Mouse (Mus musculus) limb, embryonic 13.5 days (tissue): ENCODE results near the gene Elovl1. TPM values are rescaled to one million over a fixed set of nuclear protein-coding genes. Genes with fewer than 3 reads are reported as not detected.

Experiments used
- ATAC-seq: fragments of 200-750 bp; cut with Nextera tagmentation; 2 replicates; pipeline ENCODE4 v1.8.0; 2017; ENCODE audit warnings: low read depth, moderate number of reproducible peaks, moderate TSS enrichment; ENCODE audit not compliant: low FRiP score
- H3K27ac ChIP-seq: fragments of 300-500 bp; sonication (generic); 2 replicates; pipeline ENCODE4 v1.5.1; 2015; ENCODE audit warnings: inconsistent platforms, mild to moderate bottlenecking, moderate library complexity
- H3K27me3 ChIP-seq: fragments of 300-500 bp; sonication (generic); 2 replicates; pipeline ENCODE4 v1.6.1; 2015; ENCODE audit warnings: mild to moderate bottlenecking, inconsistent platforms
- H3K36me3 ChIP-seq: fragments of 300-500 bp; sonication (generic); 2 replicates; pipeline ENCODE4 v1.6.1; 2015; ENCODE audit warnings: inconsistent platforms, mild to moderate bottlenecking, moderate library complexity
- H3K4me1 ChIP-seq: fragments of 300-500 bp; sonication (generic); 2 replicates; pipeline ENCODE4 v1.6.1; 2015; ENCODE audit warnings: inconsistent platforms
- H3K4me2 ChIP-seq: fragments of 300-500 bp; sonication (generic); replicated peaks from 2 replicates; pipeline ENCODE4 v1.6.1; 2015; ENCODE audit warnings: inconsistent platforms, mild to moderate bottlenecking, moderate library complexity
- H3K4me3 ChIP-seq: fragments of 300-500 bp; sonication (generic); 2 replicates; pipeline ENCODE4 v1.5.1; 2015; ENCODE audit warnings: moderate library complexity, mild to moderate bottlenecking, inconsistent platforms
- H3K9ac ChIP-seq: fragments of 300-500 bp; sonication (generic); 2 replicates; pipeline ENCODE4 v1.6.1; 2015; ENCODE audit warnings: mild to moderate bottlenecking, inconsistent platforms
- H3K9me3 ChIP-seq: fragments of 300-500 bp; sonication (generic); 2 replicates; pipeline ENCODE4 v1.6.1; 2016; ENCODE audit warnings: inconsistent platforms
- WGBS: fragments of 180-500 bp; shearing (Covaris S2); methylation state at CpG from one replicate; pipeline ENCODE4 v1.1.7; 2015; 5-methylcytosine and 5-hydroxymethylcytosine counted together
- polyA plus RNA-seq: library from polyadenylated mRNA; unstranded; fragments of >200 nt; fragmentation: Nextera tagmentation; extraction: Ambion mirVana; gene quantifications from 2 replicates; pipeline ENCODE4 v1.2.1, GENCODE M21; 2015

Gene Elovl1
- polyA plus RNA-seq, 1 experiment from 2014 or later = 66.3 TPM

DNA sequence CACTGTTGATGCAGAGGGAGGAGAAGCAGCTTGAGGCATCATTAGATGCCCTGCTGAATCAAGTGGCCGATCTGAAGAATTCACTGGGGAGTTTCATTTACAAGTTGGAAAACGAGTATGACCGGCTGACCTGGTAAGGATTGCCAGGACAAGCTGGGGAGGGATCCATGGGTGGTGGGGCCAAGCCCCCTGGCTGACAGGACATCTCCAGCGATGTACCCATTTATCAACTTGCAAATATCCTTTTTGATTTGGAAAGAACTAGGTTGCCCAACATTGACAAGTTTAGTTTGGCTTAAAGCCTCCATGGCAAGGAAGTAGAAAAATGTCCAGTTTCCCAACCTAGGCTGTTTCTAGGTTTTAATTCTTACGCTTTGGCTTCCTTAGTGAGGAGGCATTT, 17.0 kb upstream of the Elovl1 start:
- Histone ChIP-seq H3K9me3 (no peaks in the 10 kb centered on the region), H3K9ac (no peak overlapping the region), H3K27ac (no peak overlapping the region), H3K36me3 (peaks cover 51% of the 10 kb centered on the region), H3K4me1 (peaks cover 16% of the 10 kb centered on the region), H3K27me3 (no peaks in the 10 kb centered on the region), H3K4me3 (no peak overlapping the region), H3K4me2 (no peak overlapping the region)
- 93% methylated on average over 5 of the region's 5 CpGs for WGBS
- no peak for ATAC-seq

DNA sequence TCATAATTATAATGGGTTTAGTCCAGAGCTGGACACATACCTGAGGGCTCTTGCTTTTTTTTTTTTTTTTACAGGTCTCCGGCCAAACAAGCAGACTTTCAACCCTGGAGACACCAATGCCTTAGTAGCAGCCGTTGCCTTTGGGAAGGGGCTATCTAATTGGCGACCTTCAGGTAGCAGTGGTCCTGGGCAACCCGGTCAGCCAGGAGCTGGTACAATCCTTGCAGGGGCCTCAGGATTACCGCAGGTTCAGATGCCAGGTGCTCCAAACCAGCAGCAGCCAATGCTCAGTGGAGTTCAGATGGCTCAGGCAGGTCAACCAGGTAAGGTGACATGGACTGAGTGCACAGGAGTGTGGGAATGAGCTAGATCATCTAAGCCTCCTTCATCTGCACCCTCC, 14.3 kb upstream of the Elovl1 start:
- no peak overlapping the region for H3K4me3 ChIP-seq
- H3K9ac ChIP-seq = no peak overlapping the region
- H3K27ac ChIP-seq = no peak overlapping the region
- no peaks in the 10 kb centered on the region for H3K27me3 ChIP-seq
- 97% methylated on average over 5 of the region's 5 CpGs for WGBS
- H3K36me3 ChIP-seq = peaks cover 74% of the 10 kb centered on the region
- ATAC-seq = no peak
- H3K4me1 ChIP-seq = peaks cover 9% of the 10 kb centered on the region
- H3K9me3 ChIP-seq = no peaks in the 10 kb centered on the region
- no peak overlapping the region for H3K4me2 ChIP-seq

DNA sequence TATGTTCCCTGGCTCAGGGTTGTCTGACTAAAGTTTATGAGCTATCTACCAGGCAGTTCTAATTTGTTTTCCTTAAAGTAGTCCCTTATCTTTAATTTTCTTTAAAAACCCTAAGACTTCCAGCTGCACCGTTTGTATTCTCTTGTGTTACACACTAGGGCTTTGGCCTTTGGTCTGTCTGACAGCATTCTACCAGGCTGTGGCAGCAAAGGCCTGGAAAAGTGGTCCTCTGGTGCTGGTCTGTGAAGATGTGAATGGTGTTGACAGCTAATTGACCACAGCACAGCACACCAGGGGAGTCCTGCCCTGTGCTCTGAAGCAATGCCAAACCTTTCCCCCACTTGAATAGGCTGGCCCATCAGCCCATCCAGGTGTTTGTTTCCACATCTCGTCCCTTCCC, 12.1 kb upstream of the Elovl1 start:
- ATAC-seq = no peak
- no peak overlapping the region for H3K4me2 ChIP-seq
- H3K27me3 ChIP-seq = no peaks in the 10 kb centered on the region
- no peak overlapping the region for H3K9ac ChIP-seq
- H3K27ac ChIP-seq = no peak overlapping the region
- 94% methylated on average over 2 of the region's 2 CpGs for WGBS
- H3K36me3 ChIP-seq = peaks cover 90% of the 10 kb centered on the region
- no peaks in the 10 kb centered on the region; the same call in 1 of the 2 replicates for H3K4me1 ChIP-seq
- H3K9me3 ChIP-seq = no peaks in the 10 kb centered on the region
- H3K4me3 ChIP-seq = no peak overlapping the region

DNA sequence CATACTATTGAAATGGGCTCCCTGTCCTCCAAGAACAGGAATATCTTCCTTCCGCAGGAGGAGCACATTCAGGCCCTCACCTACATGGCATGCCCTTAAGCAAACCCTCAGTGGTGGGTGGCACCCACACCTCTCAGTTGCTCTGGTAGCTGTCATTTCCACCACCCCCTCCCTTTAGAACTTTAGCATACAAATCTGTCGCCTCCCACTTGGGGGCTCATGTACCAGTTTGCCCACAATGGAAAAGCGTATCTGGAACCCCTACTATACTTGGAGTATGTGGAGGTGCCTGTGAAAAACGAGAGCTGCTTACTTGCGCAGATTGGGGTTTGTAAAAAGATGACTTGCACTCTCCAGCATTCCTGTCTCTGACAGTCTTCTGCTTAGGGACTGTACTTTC, 11.6 kb upstream of the Elovl1 start:
- Histone ChIP-seq H3K36me3 (peaks cover 91% of the 10 kb centered on the region), H3K27ac (no peak overlapping the region), H3K27me3 (no peaks in the 10 kb centered on the region), H3K9me3 (no peaks in the 10 kb centered on the region), H3K9ac (no peak overlapping the region), H3K4me3 (no peak overlapping the region), H3K4me1 (no peaks in the 10 kb centered on the region), H3K4me2 (no peak overlapping the region)
- 85% methylated on average over 5 of the region's 5 CpGs for WGBS
- no peak for ATAC-seq

DNA sequence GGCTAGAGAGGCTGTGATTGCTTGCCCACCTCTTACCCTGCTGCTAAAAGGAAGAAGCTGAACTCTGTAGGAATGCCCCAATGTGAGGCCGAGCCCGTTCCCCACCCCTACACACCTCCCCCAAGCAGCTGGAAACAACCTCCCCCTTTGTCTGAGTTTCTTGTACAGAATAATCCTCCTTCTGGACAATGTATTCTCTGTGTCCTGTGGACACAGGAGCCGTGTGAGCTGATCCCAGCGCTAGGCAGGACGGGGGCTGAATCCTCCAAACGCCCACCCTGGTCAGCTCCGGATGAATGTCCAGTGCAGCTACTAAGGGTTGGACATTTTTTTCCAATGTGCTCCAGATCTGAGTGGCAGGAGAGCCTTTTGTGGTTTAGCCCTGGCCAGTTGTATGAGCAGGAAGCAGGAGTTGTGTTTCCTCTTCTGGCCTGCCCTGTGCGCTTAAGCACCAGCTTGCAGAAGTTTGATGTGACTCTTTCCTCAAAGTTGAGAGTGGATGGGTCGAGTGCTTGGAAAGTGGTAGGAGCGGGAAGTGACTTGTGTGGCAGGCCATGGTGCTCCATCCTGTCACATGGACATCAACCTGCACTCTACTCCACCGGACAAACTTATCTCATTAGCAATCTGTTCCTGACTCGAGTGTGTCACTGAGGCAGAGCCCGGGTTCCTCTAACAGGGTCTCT, 10.6 kb upstream of the Elovl1 start:
- Histone ChIP-seq H3K36me3 (peaks cover 88% of the 10 kb centered on the region), H3K9ac (no peak overlapping the region), H3K9me3 (no peaks in the 10 kb centered on the region), H3K27ac (no peak overlapping the region), H3K4me3 (no peak overlapping the region), H3K4me2 (no peak overlapping the region), H3K4me1 (no peaks in the 10 kb centered on the region), H3K27me3 (no peaks in the 10 kb centered on the region)
- WGBS = 89% methylated on average over 13 of the region's 13 CpGs
- no peak for ATAC-seq

DNA sequence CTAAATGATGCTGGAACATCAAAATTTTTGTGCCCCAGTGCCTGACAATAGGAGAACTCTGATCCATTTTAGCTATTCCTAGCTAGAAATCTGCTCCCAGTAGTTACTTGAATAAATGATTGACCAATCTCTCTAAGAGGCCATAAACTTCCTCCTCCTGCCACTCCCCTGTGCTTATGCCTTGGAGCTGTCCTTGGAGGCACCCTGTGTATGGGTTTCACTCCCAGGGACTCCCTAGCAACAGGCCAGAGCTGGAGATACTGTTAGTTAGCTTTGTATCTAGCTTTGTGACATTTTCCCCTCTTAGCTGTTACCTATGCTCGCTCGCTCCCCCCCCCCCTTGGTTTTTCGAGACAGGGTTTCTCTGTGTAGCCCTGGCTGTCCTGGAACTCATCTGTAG, 6.5 kb upstream of the Elovl1 start:
- peaks cover 53% of the 10 kb centered on the region for H3K36me3 ChIP-seq
- H3K9me3 ChIP-seq = no peaks in the 10 kb centered on the region
- H3K27ac ChIP-seq = no peak overlapping the region
- H3K4me2 ChIP-seq = no peak overlapping the region
- 93% methylated on average over 3 of the region's 3 CpGs for WGBS
- H3K9ac ChIP-seq = no peak overlapping the region
- H3K27me3 ChIP-seq = no peaks in the 10 kb centered on the region
- ATAC-seq = no peak
- no peaks in the 10 kb centered on the region for H3K4me1 ChIP-seq
- no peak overlapping the region for H3K4me3 ChIP-seq

DNA sequence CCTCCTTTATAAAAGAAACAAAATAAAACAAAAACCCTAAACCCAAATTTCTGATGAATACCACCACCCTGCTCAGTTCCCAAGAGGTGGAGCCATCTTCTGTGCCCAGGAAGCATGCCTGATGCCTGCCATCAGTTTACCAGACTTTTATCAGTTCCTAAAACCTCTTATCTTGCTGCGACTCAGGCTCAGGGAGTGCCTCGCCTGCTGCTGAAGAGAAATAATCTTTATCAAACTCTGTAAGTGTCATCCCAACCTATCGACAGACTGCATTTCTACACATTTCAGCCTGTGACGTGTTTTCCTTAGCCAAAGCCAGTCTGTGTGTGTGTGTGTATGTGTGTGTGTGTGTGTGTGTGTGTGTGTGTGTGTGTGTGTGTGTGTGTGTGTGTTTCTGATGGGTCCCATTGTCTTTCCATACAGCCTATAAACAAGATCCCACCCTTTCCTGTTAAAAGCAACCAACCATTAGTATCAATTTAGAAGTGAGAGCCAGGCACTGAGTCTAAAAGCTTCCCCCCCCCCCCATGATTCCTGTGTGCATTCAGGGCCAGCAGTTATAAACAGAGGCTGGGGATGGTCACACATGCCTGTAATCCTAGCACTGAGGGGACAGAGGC, 3.2 kb upstream of the Elovl1 start:
- no peak for ATAC-seq
- H3K9me3 ChIP-seq = no peaks in the 10 kb centered on the region
- 83% methylated on average over 4 of the region's 4 CpGs for WGBS
- no peak overlapping the region for H3K9ac ChIP-seq
- H3K4me3 ChIP-seq = no peak overlapping the region
- H3K27ac ChIP-seq = no peak overlapping the region
- no peaks in the 10 kb centered on the region for H3K27me3 ChIP-seq
- no peak overlapping the region for H3K4me2 ChIP-seq
- H3K36me3 ChIP-seq = peaks cover 27% of the 10 kb centered on the region
- H3K4me1 ChIP-seq = peaks cover 23% of the 10 kb centered on the region

DNA sequence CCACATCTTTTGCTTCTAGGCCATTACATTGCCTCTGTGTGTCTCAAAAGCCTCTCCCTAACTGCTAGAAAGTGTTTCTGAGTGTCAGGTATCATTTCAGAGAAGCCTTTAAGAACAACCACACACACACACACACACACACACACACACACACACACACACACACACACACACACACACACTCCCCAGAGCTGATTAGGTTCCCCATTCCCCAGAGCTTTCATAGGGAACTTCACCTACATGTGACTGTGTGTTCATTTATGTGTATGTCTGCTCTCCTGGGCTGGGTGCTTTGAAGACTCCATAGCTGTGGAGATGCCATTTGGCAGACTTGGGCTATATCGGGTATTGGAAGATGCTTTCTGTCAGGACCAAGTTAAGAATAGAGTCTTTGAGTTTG, 2.5 kb upstream of the Elovl1 start:
- Histone ChIP-seq H3K4me2 (no peak overlapping the region), H3K36me3 (peaks cover 24% of the 10 kb centered on the region), H3K27me3 (no peaks in the 10 kb centered on the region), H3K4me1 (peaks cover 30% of the 10 kb centered on the region), H3K27ac (no peak overlapping the region), H3K9me3 (no peaks in the 10 kb centered on the region), H3K4me3 (no peak overlapping the region), H3K9ac (no peak overlapping the region)
- ATAC-seq = no peak
- 100% methylated on average over 1 of the region's 1 CpGs for WGBS

DNA sequence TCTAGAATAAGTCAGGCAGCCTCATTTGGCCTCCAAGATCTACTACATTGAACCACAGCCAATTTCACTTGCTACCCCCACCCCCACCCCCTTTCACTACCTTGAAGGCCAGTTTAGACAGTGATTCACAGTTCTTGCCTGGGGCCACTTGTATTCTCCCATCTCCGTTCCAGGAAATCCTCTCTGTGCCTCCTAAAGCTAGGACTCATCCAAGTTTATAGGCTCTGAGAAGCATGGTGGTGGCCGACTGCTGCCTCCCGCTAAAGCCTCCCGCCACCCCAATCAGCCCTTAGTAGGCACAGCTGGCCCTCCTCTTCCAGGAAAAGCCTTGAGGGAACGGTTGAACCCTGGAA, 502 bp upstream of the Elovl1 start:
- whole genome bisulfite sequencing = 2% methylated on average over 5 of the region's 5 CpGs
- H3K4me3 ChIP-seq = peak overlapping the region; percentile 57
- H3K36me3 ChIP-seq = peaks cover 30% of the 10 kb centered on the region
- peak overlapping the region; percentile 89 for H3K4me2 ChIP-seq
- H3K9ac ChIP-seq = peak overlapping the region; percentile 77
- peak overlapping the region; percentile 76 for H3K27ac ChIP-seq
- peak; percentile 9; the same call in 1 of the 2 replicates for ATAC-seq
- no peaks in the 10 kb centered on the region for H3K27me3 ChIP-seq
- H3K9me3 ChIP-seq = no peaks in the 10 kb centered on the region
- peaks cover 30% of the 10 kb centered on the region for H3K4me1 ChIP-seq

DNA sequence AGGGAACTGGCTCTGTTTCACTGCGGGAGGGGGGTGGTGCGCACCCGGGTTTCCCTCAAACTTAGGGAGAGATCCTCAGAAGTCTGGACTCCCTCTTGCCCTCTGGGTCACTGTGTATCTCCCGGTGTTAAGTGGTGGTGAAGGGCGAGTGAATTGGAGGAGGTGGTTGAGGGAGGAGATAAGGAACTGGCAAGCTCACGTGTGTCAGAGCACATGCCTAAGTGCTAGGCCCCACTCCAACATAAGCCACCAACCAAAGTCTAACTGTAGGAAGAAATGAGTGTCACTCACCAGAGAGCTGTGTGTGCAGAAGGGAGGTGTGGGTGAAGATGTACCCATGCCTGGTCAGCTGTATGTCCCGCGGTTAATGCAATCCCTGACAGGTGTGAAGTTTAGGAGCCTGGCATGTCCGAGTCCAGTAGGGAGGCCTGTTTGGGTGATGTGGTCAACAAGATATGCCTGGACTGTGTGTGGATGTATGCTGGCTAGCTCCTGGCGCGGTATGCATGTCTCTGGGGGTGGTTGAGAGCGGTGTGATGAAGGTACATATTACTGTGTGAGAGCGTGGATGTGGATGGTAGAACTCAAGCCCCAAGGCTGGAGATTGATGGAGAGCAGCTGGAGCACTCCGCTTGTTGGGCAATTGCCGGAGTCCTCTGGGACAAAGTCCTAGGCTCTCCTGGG, 780 bp downstream of the Elovl1 start:
- 34% methylated on average over 15 of the region's 15 CpGs for WGBS
- no peaks in the 10 kb centered on the region for H3K27me3 ChIP-seq
- peak overlapping the region; percentile 89 for H3K4me2 ChIP-seq
- H3K9ac ChIP-seq = peak overlapping the region; percentile 77
- 0 out of 2 replicates have a peak, but pooled peaks have one; percentile 4 for ATAC-seq
- no peaks in the 10 kb centered on the region for H3K9me3 ChIP-seq
- H3K36me3 ChIP-seq = peaks cover 37% of the 10 kb centered on the region
- peak overlapping the region; percentile 57 for H3K4me3 ChIP-seq
- peaks cover 31% of the 10 kb centered on the region for H3K4me1 ChIP-seq
- peak overlapping the region; percentile 76 for H3K27ac ChIP-seq

DNA sequence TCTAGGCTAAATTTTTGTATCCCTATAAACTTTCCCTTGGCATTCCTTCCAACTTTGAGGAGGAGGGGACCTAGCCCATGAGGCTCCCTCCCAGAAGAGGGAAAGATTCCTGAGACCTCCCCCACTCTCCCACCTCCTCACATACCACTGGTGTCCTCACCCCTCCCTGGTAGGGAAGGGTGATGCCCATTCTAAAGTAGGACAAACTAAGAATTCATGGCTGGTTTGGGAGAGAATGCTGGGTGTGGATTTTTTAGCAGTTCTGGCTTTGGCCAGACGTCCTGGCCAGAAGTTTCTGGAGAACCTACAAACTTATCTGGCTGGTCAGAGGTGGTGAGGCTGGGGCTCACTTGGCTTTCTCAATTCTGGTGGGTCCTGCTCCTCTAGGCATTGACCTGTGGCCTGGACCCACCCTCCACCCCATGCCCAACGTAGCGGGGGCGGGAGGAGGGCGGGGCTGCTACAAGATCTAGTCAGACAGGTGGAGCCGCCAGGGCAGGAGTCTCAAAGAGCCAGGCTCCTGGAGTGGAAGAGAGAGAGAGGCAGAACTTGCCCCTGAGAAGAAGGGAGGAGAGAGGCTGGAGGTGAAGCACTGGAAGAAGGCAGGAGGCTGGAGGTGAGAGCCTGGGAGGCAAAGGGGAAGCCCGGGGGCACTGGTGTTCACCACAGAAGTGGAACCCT, 1.5 kb downstream of the Elovl1 start:
- H3K27ac ChIP-seq = peak overlapping the region; percentile 76
- 0 out of 2 replicates have a peak, but pooled peaks have one; percentile 0 for ATAC-seq
- H3K4me3 ChIP-seq = peak overlapping the region; percentile 57

DNA sequence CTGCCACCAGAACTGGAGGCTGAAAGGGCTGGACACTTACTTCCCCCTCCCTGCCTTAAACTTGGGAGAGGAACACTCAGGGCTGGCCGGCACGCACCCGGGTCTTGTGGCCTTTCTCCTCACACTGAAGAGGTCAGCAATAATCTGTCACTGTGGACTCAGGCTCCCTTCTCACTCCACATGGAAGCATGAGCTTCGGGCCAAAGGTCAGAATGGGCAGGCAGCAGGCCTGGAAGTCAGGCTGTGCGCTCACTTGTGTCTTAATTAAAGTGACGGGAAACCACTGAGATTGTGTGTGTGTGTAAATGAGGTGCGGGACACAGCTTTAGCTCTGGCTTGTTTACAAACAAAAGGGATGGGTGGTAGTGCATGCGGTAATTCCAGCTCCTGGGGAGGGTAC, 4.4 kb downstream of the Elovl1 start:
- Histone ChIP-seq H3K27ac (no peak overlapping the region), H3K36me3 (peaks cover 53% of the 10 kb centered on the region), H3K4me2 (no peak overlapping the region), H3K4me3 (no peak overlapping the region), H3K4me1 (peaks cover 60% of the 10 kb centered on the region), H3K27me3 (no peaks in the 10 kb centered on the region), H3K9me3 (no peaks in the 10 kb centered on the region), H3K9ac (no peak overlapping the region)
- WGBS = 64% methylated on average over 8 of the region's 8 CpGs
- no peak for ATAC-seq

More for the DNA sequence above, 1.5 kb downstream of the Elovl1 start:
- Histone ChIP-seq H3K4me2 (peak overlapping the region; percentile 89), H3K4me1 (peaks cover 38% of the 10 kb centered on the region), H3K9ac (peak overlapping the region; percentile 77; the same call in 1 of the 2 replicates), H3K27me3 (no peaks in the 10 kb centered on the region), H3K36me3 (peaks cover 44% of the 10 kb centered on the region), H3K9me3 (no peaks in the 10 kb centered on the region)
- 45% methylated on average over 7 of the region's 7 CpGs for WGBS
